Mouse (Mus musculus) left cerebral cortex, adult 18-20 months (tissue): ENCODE results near the gene Deup1. TPM values are rescaled to one million over a fixed set of nuclear protein-coding genes. Genes with fewer than 3 reads are reported as not detected.

Source experiments
- DNase-seq, 2 experiments: peaks; one replicate each; pipeline ENCODE4 v3.0.0; 2021 to 2022; ENCODE audit warnings: low spot score in 2 of 2, mixed read lengths in 1 of 2
- total RNA-seq, 2 experiments: library from RNA; stranded (reverse); gene quantifications; 2 replicates each; pipeline ENCODE4 v1.2.3; 2021

The Deup1 gene
- total RNA-seq, 2 experiments from 2014 or later = 0.16 to 0.23 TPM

DNA sequence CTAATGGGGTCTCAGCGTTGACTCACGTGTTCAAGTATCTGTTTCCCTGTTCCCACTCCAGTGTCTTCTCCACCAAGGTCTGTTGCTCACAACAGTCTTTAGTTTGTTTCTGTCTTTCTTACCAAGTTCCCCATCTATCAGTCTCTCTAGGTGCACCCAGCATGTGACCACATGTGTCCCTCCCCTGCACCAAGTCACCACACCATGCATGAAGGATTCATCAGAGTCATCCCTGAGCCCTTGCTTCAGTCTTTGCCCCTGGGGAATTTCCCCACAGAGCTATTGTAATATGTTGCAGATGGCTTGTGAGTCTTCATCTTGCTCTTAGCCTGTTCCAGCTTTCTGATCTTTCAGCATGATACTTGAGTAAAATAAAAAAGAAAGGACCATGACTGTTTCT is 93.6 kb downstream of the Deup1 start:
- DNase-seq = no peak

DNA sequence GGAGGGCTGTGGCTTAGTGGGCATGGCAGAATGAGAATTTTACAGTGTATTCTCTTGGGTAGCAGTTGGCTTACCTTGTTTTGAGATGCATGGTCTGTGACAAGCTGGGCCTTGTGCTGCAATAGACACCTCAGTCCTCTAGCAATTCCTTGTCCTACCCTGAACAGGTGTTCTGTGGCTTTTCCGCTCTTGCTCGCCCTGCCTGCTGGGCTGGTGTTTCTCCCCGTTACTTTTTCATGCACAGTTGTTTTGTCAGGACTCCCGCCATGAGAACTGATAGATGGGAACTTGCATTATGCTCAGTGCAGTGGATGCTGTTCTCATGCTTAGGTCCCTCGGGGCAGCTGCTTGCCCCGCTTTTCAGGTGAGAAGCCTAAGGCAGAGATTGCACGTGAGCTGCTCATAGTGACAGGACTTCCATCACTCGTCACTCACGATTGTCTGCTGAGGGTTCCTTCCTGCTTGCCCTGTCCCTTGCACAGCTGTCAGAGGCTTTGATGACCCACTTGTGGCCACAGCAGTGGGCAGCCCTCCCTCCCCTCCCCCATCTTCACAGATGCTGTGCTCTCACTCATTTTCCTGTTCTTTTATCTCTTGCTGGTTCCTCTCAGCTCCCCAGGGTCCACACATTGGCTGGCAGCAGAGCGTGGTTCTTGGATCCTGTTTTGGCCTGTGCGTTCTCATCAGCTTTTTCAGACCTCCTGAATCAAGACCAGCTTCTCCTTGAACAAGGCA is 94.2 kb downstream of the Deup1 start:
- no peak for DNase-seq

GRCm38 (mm10) chr9:15531204-15531603 is 96.5 kb downstream of the Deup1 start:
- no peak for DNase-seq

DNA sequence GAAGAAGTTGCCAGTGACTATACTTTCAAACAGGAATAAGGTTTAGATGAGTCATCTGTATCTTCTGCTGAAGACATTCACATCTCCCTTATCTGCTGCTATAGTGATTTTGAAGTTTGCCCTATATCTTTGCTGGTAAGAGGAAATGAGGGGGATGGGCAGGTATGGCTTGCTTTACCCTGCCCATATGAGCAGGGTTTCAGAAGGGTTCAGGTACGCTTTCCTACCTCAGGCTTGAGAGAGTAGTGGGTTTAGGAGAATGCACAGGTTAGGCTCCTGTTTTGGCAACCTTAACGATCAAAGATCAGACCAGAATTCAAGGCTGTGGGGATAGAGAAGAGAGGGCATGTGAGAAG is 97.8 kb downstream of the Deup1 start:
- DNase-seq = no peak

DNA sequence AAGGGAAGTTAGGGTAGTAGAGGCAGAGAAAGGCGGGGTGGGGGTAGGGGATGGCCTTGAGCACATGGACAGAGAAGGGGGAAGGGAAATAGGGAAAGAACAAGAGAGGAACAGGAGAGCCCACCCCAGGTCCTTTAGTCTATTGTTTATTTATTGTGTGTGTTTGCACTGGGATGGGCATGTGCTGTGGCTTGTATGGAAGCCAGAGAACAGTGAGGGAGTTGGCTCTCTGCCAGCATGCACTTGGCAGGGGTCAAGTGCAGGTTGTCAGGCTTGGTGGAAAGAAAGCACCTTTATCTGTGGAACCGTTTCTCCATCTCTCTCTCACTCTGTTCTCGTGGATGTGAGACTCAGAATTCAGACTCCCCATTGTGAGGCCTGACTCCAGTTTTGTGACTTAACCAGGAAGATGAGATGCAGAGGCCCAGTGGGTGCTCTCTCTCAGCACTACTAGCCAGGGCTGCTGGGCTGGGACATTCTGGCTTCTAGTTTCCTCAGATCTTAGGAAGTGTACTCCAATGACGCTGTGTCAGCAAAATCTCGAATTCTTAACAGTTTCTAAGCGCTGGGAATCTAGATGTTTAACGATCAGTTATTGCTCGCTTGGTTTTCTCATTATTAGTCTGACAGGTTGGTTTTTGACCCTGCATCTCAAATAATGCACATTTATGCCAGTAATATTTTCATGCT is 98.3 kb downstream of the Deup1 start:
- no peak for DNase-seq

- no peak for DNase-seq
Measured at GRCm38 (mm10) chr9:15528368-15528767, 99.4 kb downstream of the Deup1 start.

DNA sequence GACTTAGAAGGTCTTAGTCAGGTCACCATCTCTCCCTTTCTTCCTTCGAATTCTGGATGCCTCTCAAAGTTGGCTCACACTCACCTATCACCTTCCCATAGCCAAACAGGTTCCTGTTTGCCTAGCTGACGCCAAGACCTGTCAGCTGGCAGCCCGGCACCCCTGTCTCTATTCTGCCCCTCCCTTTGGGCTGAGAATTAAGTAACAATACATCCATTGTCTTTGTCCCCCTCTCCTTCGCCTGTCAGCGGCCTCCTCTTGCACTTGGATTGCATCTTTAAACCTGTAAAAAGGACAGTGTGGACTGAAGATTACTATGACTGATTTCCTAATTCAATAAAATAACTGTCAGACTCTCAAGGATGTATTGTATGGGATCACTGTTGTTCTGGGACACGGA is 99.9 kb downstream of the Deup1 start:
- DNase-seq = no peak

GRCm38 (mm10) chr9:15526539-15526938 is 101.2 kb downstream of the Deup1 start:
- no peak for DNase-seq

DNA sequence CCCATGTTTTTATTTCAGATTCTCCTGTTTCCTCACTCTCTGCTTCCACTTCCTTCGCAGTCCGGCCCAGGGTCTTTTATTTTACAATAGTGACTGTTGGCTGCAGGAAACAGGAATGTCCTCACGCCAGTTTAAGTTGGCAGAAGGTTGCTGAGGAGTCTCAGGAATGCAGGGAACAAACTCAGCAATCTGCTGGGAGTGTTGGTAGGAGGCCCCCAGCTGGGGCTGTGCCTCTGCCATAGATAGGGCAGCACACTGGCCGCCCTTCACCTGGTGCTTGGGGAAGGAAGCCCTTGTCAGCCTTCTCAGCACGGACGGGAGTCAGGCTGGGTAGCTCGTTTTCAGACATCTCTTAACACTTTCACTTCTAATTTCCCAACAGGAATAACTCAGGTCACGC is 102.5 kb downstream of the Deup1 start:
- DNase-seq = no peak

DNA sequence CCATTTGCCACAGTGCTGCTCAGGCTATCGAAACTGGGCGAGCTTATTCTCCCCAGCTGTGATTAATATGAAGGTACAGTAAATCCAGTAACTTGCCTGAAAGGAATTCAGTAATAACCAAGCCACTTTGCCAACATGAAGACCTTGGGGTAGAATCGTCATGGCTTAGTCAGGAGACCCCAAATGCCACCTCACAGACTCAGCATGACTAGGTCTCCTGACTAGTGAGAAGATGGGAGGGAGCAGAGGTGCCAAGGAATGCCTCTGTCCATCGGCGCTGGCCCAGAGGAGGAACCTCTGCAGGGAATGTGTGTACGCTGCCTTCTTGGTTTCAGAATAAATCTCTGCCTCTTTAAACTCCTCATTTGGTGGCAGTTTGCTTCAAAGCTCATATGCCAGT is 104.1 kb downstream of the Deup1 start:
- DNase-seq = no peak

- DNase-seq = no peak
Measured at GRCm38 (mm10) chr9:15522887-15523286, 104.8 kb downstream of the Deup1 start.

GRCm38 (mm10) chr9:15522348-15522747 is 105.4 kb downstream of the Deup1 start:
- no peak for DNase-seq

- no peak for DNase-seq
Measured at GRCm38 (mm10) chr9:15517979-15518378, 109.8 kb downstream of the Deup1 start.

GRCm38 (mm10) chr9:15516007-15516406 is 111.7 kb downstream of the Deup1 start:
- DNase-seq = no peak

GRCm38 (mm10) chr9:15512918-15513317 is 114.8 kb downstream of the Deup1 start:
- no peak for DNase-seq

- DNase-seq = no peak
Measured at GRCm38 (mm10) chr9:15510557-15511310, 117.0 kb downstream of the Deup1 start.

Other genes starting within 250 kb of the Deup1 start
- gene Smco4, start 134.5 kb downstream of the Deup1 start, total RNA-seq = 1 to 10 TPM; 3.4 to 3.7 TPM
- gene Slc36a4, start 81.8 kb upstream of the Deup1 start, total RNA-seq = 10 to 100 TPM; 48.9 to 49.5 TPM
- not detected for gene Mtnr1b, start 246.6 kb upstream of the Deup1 start, total RNA-seq